Mouse (Mus musculus): ENCODE measurements around the gene Irgm1.
A peak's percentile ranks its signal among the peaks of the same experiment; 100 is the strongest.

The Irgm1 gene

DNA sequence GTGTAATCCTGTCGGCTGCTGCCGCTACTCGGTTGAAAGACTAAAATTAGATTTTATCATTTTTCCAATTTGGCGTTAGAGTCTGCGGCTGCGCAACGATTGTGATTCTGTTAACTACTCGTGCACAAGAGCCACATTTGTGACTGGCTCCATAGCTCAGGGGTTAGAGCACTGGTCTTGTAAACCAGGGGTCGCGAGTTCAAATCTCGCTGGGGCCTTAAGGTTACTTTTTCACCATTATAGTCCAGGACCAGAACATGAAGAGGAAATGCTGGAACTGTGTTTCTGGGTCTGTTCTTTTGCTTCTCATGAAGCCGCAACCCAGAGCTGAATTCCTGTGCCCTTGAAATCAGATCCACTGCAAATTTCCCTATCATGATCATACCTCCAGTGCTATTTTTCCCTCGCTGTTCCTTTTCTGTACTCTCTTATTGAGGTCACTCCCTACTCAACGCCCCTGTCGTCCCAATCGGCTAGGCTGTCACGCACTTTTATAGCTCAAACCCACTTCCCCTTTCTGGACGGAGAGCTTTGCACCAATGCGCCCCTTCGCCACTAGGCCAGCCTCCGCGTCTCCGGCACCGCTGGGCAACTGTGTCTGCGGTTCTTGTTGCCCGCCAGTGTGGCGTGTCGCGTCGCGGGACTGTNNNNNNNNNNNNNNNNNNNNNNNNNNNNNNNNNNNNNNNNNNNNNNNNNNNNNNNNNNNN lies 17.9 kb downstream of the Irgm1 start:
- peak; percentile 91 for DNase-seq

- peak; percentile 38 for DNase-seq
Measured at GRCm38 (mm10) chr11:48852624-48853473, 18.6 kb downstream of the Irgm1 start.

- peak; percentile 28 for DNase-seq
Measured at GRCm38 (mm10) chr11:48852190-48852589, 19.3 kb downstream of the Irgm1 start.

DNA sequence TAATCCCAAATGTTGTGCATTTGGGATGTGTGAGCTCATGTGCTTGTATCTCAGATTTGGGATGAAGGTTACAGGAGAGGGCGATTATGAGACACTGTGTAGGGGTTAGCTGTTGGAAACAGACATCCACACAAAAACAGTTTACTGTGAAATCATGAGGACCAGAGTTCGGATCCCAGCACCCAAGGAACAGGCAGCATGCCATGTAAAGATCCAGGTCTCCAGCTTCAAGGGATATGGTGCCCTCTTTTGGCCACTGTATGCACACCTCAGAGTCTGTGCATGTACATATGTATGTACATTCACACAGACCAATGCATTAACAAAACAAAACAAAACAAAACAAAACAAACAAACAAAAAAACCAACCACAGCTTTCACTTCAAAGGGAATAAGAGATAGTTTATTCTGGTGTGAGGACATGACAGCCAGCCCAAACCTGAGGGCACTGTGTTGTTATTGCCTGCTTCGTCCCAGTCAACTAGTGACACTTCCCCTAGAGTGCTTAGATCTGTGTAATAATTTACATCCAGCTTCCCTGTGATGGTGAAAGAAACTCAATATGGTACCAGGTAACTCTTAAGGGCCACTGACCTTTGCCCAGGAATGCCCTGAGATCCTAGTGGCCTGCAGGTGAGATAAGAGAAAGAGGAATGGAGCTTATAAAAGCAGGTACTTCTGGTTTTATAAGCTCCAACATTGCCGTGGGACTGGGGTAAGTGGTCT lies 20.1 kb downstream of the Irgm1 start:
- peak; percentile 59 for DNase-seq

DNA sequence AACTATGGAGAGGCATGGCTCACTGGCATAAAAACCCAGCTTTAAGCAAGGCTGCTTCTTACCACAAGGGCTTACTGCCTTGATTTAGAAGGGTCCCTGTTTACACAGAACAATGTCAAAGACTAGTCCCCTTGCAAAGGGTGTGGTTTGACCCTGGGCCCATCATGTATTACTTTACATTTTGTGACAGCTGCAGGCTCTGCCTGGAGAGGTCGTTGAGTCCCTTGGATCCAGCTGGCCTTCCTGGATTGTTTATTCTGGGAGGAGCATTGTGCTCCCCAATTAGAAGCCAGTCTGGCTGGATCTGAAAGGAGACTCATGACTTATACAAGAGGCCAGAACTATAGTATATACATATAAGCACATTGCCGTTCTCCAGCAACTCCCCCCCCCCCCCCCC lies 21.2 kb downstream of the Irgm1 start:
- no peak for DNase-seq

- DNase-seq, result no peak
Measured at GRCm38 (mm10) chr11:48846881-48847280, 24.6 kb downstream of the Irgm1 start.

GRCm38 (mm10) chr11:48846362-48846761 lies 25.1 kb downstream of the Irgm1 start:
- peak; percentile 40 for DNase-seq

DNA sequence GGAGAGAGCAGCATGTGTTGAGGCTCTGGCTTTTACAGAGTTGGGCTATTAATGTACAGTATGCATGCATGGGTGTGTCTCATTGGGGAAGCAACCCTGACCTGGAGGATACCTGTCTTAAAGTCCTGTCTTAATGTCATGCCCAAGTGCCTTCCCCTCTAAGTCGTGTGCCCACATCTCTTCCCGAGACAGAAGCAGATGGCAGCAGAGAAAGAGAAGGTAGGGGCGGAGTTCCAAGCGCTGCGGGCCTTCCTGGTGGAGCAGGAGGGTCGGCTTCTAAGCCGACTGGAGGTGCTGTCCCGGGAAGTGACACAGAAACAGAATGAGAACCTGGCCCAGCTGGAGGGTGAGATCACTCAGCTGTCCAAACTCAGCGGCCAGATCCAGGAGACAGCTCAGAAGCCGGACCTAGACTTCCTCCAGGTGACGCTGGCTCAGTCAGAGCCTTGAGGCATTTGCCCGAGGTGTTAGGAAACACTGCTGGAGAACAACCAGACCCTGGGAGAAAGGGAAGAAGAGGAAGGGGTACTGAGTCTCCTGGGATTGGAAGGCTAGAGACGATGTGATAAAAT lies 26.2 kb downstream of the Irgm1 start:
- DNase-seq, result peak; percentile 42

DNA sequence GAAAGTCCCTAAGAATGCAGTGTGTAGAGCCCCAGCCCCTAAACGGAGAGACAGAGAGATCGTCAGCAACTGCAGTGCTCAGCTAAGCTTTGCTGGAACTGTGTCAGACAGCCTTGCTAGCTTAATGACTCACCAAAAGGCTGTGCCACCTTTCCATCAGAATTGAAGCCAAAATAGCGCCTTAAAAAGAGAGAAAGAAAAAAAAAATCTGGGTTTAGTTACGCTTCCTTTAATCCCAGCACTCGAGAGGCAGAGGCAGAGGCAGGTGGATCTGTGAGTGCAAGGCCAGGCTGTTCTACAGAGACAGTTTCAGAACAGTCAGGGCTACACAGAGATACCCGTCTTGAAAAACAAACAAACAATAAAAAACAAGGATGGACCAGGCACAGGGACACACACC lies 27.2 kb downstream of the Irgm1 start:
- peak; percentile 86 for DNase-seq

GRCm38 (mm10) chr11:48843202-48843601 lies 28.3 kb downstream of the Irgm1 start:
- DNase-seq, result peak; percentile 93

DNA sequence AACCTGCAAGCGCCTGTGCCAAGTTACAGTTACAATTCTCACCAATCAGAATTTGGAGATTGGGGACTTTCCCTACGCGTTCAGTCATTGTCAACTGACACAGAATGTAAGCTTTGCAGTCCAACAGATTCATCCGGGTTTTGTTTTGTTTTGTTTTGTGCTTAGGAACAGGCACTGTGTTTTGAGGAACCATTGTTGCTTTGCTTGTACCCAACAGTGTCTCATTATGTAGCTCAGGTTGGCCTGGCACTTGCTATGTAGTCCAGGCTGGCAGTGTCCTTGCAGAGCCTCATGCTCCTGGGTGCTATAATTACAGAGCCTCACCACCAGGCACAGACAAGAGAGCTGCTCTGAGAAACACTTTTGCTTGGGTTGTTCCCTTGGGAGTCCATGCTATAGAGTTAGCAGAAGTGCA lies 29.1 kb downstream of the Irgm1 start:
- DNase-seq, result peak; percentile 23

DNA sequence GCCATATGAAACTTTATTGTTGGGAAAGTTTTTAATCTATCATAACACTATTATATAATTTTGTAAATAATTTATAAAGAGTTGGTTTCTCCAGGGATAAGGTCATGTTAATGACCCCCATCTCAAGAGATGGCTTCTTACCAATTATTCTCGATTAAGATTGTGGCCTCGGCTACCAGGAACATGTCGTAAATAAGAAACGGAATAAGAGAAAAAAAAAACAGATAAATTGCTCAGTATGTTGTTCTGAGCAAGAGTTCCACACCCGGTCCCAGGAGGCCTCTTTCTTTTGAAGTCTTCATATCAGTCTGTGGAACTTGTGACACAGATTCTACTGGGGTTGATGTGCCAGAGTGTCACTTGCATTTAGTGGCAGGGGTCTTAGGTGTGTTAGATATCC lies 30.3 kb downstream of the Irgm1 start:
- DNase-seq, result peak; percentile 85

- DNase-seq, result peak; percentile 91
Measured at GRCm38 (mm10) chr11:48840805-48841204, 30.7 kb downstream of the Irgm1 start.

- peak; percentile 26 for DNase-seq
Measured at GRCm38 (mm10) chr11:48838879-48839680, 32.4 kb downstream of the Irgm1 start.

DNA sequence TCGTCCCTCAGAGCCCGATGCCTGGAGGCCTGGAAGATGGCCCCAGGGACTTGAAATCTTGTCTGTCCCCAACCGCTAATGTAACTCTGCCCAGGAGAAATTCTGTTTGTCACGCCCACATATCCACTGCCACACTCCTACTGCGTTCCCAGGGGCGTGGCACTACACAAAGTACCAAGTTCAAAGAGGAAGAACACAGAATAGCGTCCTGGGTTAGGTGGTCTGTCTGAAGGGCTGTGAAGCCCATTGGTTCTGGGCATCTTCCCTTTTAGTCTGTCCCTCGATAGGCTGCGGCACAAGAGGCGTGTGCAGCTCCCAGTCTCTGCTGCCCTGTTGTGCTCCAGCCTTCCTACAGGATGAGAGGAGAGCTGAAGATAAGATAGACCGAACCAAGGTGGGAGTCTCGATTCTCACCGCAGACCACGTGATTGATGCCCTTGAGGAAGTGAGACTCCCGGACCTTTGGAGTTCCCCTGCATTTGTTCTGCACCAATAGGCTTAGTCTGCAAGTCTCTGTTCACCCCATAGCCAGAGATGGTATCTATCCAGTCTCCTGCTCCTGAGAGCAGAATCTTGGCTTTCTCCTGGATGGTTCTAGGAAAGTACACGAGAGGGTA lies 33.2 kb downstream of the Irgm1 start:
- DNase-seq, result peak; percentile 83

DNA sequence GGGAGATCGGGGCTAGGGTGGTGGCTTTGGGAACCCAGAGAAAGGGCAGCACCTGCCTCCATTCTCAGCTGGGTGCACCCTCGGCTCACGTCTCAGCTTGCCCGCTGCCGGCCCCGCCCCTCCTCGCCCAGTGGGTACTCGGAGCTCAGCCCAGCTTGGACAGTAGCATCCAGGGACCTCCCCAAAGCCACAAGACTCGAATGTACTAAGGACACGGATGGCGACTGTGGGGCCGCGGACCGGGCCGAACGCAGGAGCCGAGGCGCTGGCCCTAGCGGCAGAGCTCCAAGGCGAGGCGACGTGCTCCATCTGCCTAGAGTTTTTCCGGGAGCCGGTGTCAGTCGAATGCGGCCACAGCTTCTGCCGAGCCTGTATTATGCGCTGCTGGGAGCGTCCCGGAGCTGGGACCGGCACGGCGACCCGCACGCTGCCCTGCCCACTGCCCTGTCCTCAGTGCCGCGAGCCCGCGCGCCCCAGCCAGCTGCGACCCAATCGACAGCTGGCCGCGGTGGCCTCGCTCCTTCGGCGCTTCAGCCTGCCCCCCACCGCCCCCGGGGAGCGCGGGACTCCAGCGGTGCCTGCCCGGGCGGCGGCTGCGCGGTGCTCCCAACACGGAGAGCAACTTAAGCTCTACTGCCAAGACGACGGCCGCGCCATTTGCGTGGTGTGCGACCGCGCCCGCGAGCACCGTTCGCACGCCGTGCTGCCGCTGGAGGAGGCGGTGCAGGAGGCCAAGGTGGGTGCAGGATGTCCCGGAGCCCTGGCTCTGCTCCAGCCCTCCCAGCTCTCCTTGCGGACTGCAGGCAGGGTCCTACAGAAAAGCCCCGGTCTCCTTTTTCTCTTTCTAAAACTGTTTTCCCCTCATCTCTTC lies 33.9 kb downstream of the Irgm1 start:
- DNase-seq, result peak; percentile 87

DNA sequence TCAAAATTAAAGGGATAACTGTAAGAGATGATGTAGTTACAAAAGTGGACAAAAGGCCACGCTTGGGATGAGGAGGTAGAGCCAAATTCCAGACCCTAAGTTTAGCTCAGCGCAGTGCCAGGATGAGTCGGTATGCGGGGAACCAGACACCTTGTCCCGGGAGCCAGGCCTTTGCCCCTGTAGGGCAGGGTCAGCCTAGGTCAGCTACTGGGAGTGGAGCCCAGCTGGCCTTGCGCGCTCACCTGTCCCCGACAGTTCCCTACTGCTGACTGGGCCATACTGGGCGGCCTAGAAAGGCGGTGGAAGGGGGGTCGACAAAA lies 34.5 kb downstream of the Irgm1 start:
- DNase-seq, result peak; percentile 90

DNA sequence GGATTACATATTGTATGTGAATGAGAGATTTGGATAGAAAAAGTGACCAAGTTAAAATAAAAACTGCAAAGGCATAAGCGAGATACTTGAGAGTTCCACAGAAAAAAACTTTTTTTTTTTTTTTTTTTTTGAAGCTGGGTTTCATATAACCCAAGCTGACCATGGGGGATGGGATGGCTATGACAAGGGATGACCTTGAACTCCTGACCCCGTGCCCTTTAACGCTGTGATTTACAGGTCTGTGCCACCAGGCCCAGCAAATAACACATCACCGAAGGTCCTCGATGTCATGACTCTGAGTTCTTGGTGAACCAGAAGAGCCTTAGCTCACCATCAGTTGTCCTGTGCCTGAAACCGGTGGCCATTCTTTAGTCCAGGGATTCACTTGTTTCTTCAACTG lies 35.6 kb downstream of the Irgm1 start:
- peak; percentile 32 for DNase-seq

- peak; percentile 94 for DNase-seq
Measured at GRCm38 (mm10) chr11:48833731-48834639, 37.5 kb downstream of the Irgm1 start.

Data from kidney, adult 9 months (tissue).